Mouse (Mus musculus) spleen, postnatal 10 days (tissue): ENCODE data around the gene Smarcb1.
"Not testable (repeated sequence)": the region's sequence is repeated elsewhere in the genome, so short reads cannot be mapped to it uniquely, and the experiment has no call there.

Source experiments
- DNase-seq, 2 experiments: peaks; one replicate each; pipeline ENCODE4 v3.0.0; 2021 to 2022; ENCODE audit warnings: low spot score in 2 of 2

The Smarcb1 gene

GRCm38 (mm10) chr10:75889406-75890153 lies 31.8 kb downstream of the Smarcb1 start:
- no peak for DNase-seq

GRCm38 (mm10) chr10:75887504-75887903 lies 33.9 kb downstream of the Smarcb1 start:
- not testable (repeated sequence) for DNase-seq

GRCm38 (mm10) chr10:75884742-75885141 lies 36.7 kb downstream of the Smarcb1 start:
- DNase-seq: no peak

- peak in 1 of 2 experiments; percentile 73 for DNase-seq
These were observed 38.2 kb downstream of the Smarcb1 start for GRCm38 (mm10) chr10:75883232-75883552.

- DNase-seq: no peak
These were observed 38.8 kb downstream of the Smarcb1 start for GRCm38 (mm10) chr10:75882433-75883231.

- DNase-seq: no peak
These were observed 39.6 kb downstream of the Smarcb1 start for GRCm38 (mm10) chr10:75881578-75882432.

- DNase-seq: no peak
These were observed 40.4 kb downstream of the Smarcb1 start for GRCm38 (mm10) chr10:75880771-75881577.

- DNase-seq: no peak
These were observed 41.1 kb downstream of the Smarcb1 start for GRCm38 (mm10) chr10:75880351-75880750.

GRCm38 (mm10) chr10:75878836-75879235 lies 42.6 kb downstream of the Smarcb1 start:
- DNase-seq: no peak

- DNase-seq: no peak
These were observed 47.8 kb downstream of the Smarcb1 start for GRCm38 (mm10) chr10:75873543-75874170.

- no peak for DNase-seq
These were observed 48.4 kb downstream of the Smarcb1 start for GRCm38 (mm10) chr10:75872915-75873542.

GRCm38 (mm10) chr10:75872025-75872914 lies 49.1 kb downstream of the Smarcb1 start:
- DNase-seq: no peak

GRCm38 (mm10) chr10:75861587-75861986 lies 59.8 kb downstream of the Smarcb1 start:
- DNase-seq: no peak

- no peak for DNase-seq
These were observed 60.7 kb downstream of the Smarcb1 start for GRCm38 (mm10) chr10:75860746-75861145.

- peak; percentile 85 to 91 for DNase-seq
These were observed 61.5 kb downstream of the Smarcb1 start, which contains the start of gene Mif for GRCm38 (mm10) chr10:75859786-75860470. Gene Mif (minus strand): TSS chr10:75860240.

GRCm38 (mm10) chr10:75859107-75859746 lies 62.2 kb downstream of the Smarcb1 start:
- no peak for DNase-seq

- DNase-seq: no peak
These were observed 63.8 kb downstream of the Smarcb1 start for GRCm38 (mm10) chr10:75857598-75857997.

GRCm38 (mm10) chr10:75856976-75857375 lies 64.4 kb downstream of the Smarcb1 start:
- DNase-seq: no peak
